Mouse (Mus musculus) macrophage (primary cell): ENCODE results near the gene Lyrm9. TPM values are rescaled to one million over a fixed set of nuclear protein-coding genes. Genes with fewer than 3 reads are reported as not detected.

Experiments used
- H3K27ac ChIP-seq: fragments of 350-480 bp; formaldehyde crosslinking; 2 replicates; pipeline ENCODE4 v1.9.0; 2021
- H3K36me3 ChIP-seq: fragments of 350-480 bp; formaldehyde crosslinking; 2 replicates; pipeline ENCODE4 v1.9.0; 2021; ENCODE audit errors: inconsistent target
- H3K4me3 ChIP-seq: fragments of 350-480 bp; formaldehyde crosslinking; 2 replicates; pipeline ENCODE4 v1.9.0; 2021; ENCODE audit errors: inconsistent target
- H3K79me2 ChIP-seq: fragments of 350-480 bp; formaldehyde crosslinking; 2 replicates; pipeline ENCODE4 v1.9.0; 2021; ENCODE audit errors: inconsistent target
- WGBS: methylation state at CpG from one replicate; pipeline ENCODE4 v1.1.7; 2026; ENCODE audit warnings: inconsistent platforms; ENCODE audit not compliant: missing documents; 5-methylcytosine and 5-hydroxymethylcytosine counted together
- polyA plus RNA-seq: library from polyadenylated mRNA; stranded (reverse); fragments of 250-400 nt; gene quantifications from 3 replicates; pipeline ENCODE4 v1.2.4, GENCODE M21; 2018; ENCODE audit warnings: inconsistent platforms

Gene Lyrm9
- polyA plus RNA-seq, 1 experiment from 2014 or later = 12.6 TPM

GRCm38 (mm10) chr11:78829373-78829772 lies 3.0 kb downstream of the Lyrm9 start:
- Histone ChIP-seq H3K27ac (no peak overlapping the region), H3K79me2 (no peaks in the 10 kb centered on the region), H3K36me3 (no peaks in the 10 kb centered on the region), H3K4me3 (no peak overlapping the region)
- WGBS = 92% methylated on average over 6 of the region's 6 CpGs

GRCm38 (mm10) chr11:78830180-78830579 lies 3.8 kb downstream of the Lyrm9 start:
- Histone ChIP-seq H3K79me2 (no peaks in the 10 kb centered on the region), H3K4me3 (no peak overlapping the region), H3K27ac (no peak overlapping the region), H3K36me3 (no peaks in the 10 kb centered on the region)
- whole genome bisulfite sequencing = 56% methylated on average over 8 of the region's 8 CpGs

- Histone ChIP-seq H3K79me2 (no peaks in the 10 kb centered on the region), H3K4me3 (no peak overlapping the region), H3K36me3 (no peaks in the 10 kb centered on the region), H3K27ac (no peak overlapping the region)
- WGBS = 93% methylated on average over 4 of the region's 4 CpGs
Measured at GRCm38 (mm10) chr11:78831716-78832115, 5.3 kb downstream of the Lyrm9 start.

GRCm38 (mm10) chr11:78832117-78832726 lies 5.8 kb downstream of the Lyrm9 start:
- H3K27ac ChIP-seq = no peak overlapping the region
- WGBS = 83% methylated on average over 10 of the region's 10 CpGs
- H3K36me3 ChIP-seq = no peaks in the 10 kb centered on the region
- H3K4me3 ChIP-seq = no peak overlapping the region
- no peaks in the 10 kb centered on the region for H3K79me2 ChIP-seq

GRCm38 (mm10) chr11:78832816-78833314 lies 6.5 kb downstream of the Lyrm9 start:
- Histone ChIP-seq H3K4me3 (no peak overlapping the region), H3K79me2 (no peaks in the 10 kb centered on the region), H3K27ac (no peak overlapping the region), H3K36me3 (no peaks in the 10 kb centered on the region)
- 46% methylated on average over 13 of the region's 13 CpGs for WGBS

- 98% methylated on average over 4 of the region's 4 CpGs for WGBS
- Histone ChIP-seq H3K4me3 (no peak overlapping the region), H3K79me2 (no peaks in the 10 kb centered on the region), H3K36me3 (peaks cover 6% of the 10 kb centered on the region; the same call in 1 of the 2 replicates), H3K27ac (no peak overlapping the region)
Measured at GRCm38 (mm10) chr11:78836486-78836885, 10.1 kb downstream of the Lyrm9 start.

GRCm38 (mm10) chr11:78837989-78838388 lies 11.6 kb downstream of the Lyrm9 start:
- no peak overlapping the region for H3K27ac ChIP-seq
- H3K36me3 ChIP-seq = peaks cover 6% of the 10 kb centered on the region; the same call in 1 of the 2 replicates
- WGBS = 29% methylated on average over 11 of the region's 11 CpGs
- H3K79me2 ChIP-seq = no peaks in the 10 kb centered on the region
- no peak overlapping the region for H3K4me3 ChIP-seq

- H3K36me3 ChIP-seq = peaks cover 6% of the 10 kb centered on the region; the same call in 1 of the 2 replicates
- H3K27ac ChIP-seq = no peak overlapping the region
- H3K4me3 ChIP-seq = no peak overlapping the region
- WGBS = 94% methylated on average over 14 of the region's 14 CpGs
- no peaks in the 10 kb centered on the region for H3K79me2 ChIP-seq
Measured at GRCm38 (mm10) chr11:78839491-78839890, 13.1 kb downstream of the Lyrm9 start.

- H3K36me3 ChIP-seq = peaks cover 6% of the 10 kb centered on the region; the same call in 1 of the 2 replicates
- WGBS = 98% methylated on average over 5 of the region's 5 CpGs
- H3K4me3 ChIP-seq = no peak overlapping the region
- no peaks in the 10 kb centered on the region for H3K79me2 ChIP-seq
- no peak overlapping the region for H3K27ac ChIP-seq
Measured at GRCm38 (mm10) chr11:78840141-78840540, 13.8 kb downstream of the Lyrm9 start.

- Histone ChIP-seq H3K4me3 (no peak overlapping the region), H3K27ac (no peak overlapping the region), H3K79me2 (no peaks in the 10 kb centered on the region), H3K36me3 (peaks cover 6% of the 10 kb centered on the region; the same call in 1 of the 2 replicates)
- 98% methylated on average over 6 of the region's 8 CpGs for WGBS
Measured at GRCm38 (mm10) chr11:78841987-78842386, 15.6 kb downstream of the Lyrm9 start.

- H3K27ac ChIP-seq = no peak overlapping the region
- H3K4me3 ChIP-seq = no peak overlapping the region
- H3K36me3 ChIP-seq = no peaks in the 10 kb centered on the region
- no peaks in the 10 kb centered on the region for H3K79me2 ChIP-seq
- 71% methylated on average over 4 of the region's 4 CpGs for WGBS
Measured at GRCm38 (mm10) chr11:78846620-78847019, 20.2 kb downstream of the Lyrm9 start.

GRCm38 (mm10) chr11:78847884-78848848 lies 21.8 kb downstream of the Lyrm9 start:
- H3K36me3 ChIP-seq = no peaks in the 10 kb centered on the region
- H3K4me3 ChIP-seq = no peak overlapping the region
- H3K27ac ChIP-seq = no peak overlapping the region
- no peaks in the 10 kb centered on the region for H3K79me2 ChIP-seq
- WGBS = 52% methylated on average over 7 of the region's 7 CpGs

GRCm38 (mm10) chr11:78849859-78850258 lies 23.5 kb downstream of the Lyrm9 start:
- H3K36me3 ChIP-seq = no peaks in the 10 kb centered on the region
- H3K27ac ChIP-seq = no peak overlapping the region
- WGBS = 97% methylated on average over 3 of the region's 3 CpGs
- H3K4me3 ChIP-seq = no peak overlapping the region
- H3K79me2 ChIP-seq = no peaks in the 10 kb centered on the region

GRCm38 (mm10) chr11:78851216-78851870 lies 25.0 kb downstream of the Lyrm9 start:
- Histone ChIP-seq H3K36me3 (no peaks in the 10 kb centered on the region), H3K4me3 (no peak overlapping the region)
- 84% methylated on average over 8 of the region's 9 CpGs for WGBS

More at GRCm38 (mm10) chr11:78851216-78851870, 25.0 kb downstream of the Lyrm9 start:
- H3K27ac ChIP-seq = no peak overlapping the region
- no peaks in the 10 kb centered on the region for H3K79me2 ChIP-seq
